Mouse (Mus musculus) midbrain, embryonic 13.5 days (tissue): ENCODE measurements at regions not wholly inside any gene's neighbourhood (a gene's known extent, or its start where the extent isn't known, plus 50 kb on each side); places are given as distances from the start of the nearest gene placed in this dataset.

ENCODE experiments used
- ATAC-seq: fragments of 200-750 bp; cut with Nextera tagmentation; 2 replicates; pipeline ENCODE4 v1.8.0; 2017; ENCODE audit warnings: mild to moderate bottlenecking, moderate TSS enrichment, moderate library complexity
- H3K27ac ChIP-seq: fragments of 300-500 bp; sonication (generic); 2 replicates; pipeline ENCODE4 v1.5.1; 2015; ENCODE audit warnings: inconsistent platforms, mild to moderate bottlenecking, moderate library complexity
- H3K27me3 ChIP-seq: fragments of 300-500 bp; sonication (generic); 2 replicates; pipeline ENCODE4 v1.6.1; 2015; ENCODE audit warnings: mild to moderate bottlenecking, inconsistent platforms
- H3K36me3 ChIP-seq: fragments of 300-500 bp; sonication (generic); 2 replicates; pipeline ENCODE4 v1.6.1; 2015; ENCODE audit warnings: mild to moderate bottlenecking, inconsistent platforms
- H3K4me1 ChIP-seq: fragments of 300-500 bp; sonication (generic); replicated peaks from 2 replicates; pipeline ENCODE4 v1.6.1; 2015; ENCODE audit warnings: inconsistent platforms
- H3K4me2 ChIP-seq: fragments of 300-500 bp; sonication (generic); replicated peaks from 2 replicates; pipeline ENCODE4 v1.6.1; 2015; ENCODE audit warnings: moderate library complexity, mild to moderate bottlenecking, inconsistent platforms
- H3K4me3 ChIP-seq: fragments of 300-500 bp; sonication (generic); replicated peaks from 2 replicates; pipeline ENCODE4 v1.5.1; 2015; ENCODE audit warnings: mild to moderate bottlenecking, inconsistent platforms
- H3K9ac ChIP-seq: fragments of 300-500 bp; sonication (generic); replicated peaks from 2 replicates; pipeline ENCODE4 v1.6.1; 2015; ENCODE audit warnings: mild to moderate bottlenecking, inconsistent platforms
- H3K9me3 ChIP-seq: fragments of 300-500 bp; sonication (generic); 2 replicates; pipeline ENCODE4 v1.6.1; 2016; ENCODE audit warnings: mild to moderate bottlenecking, inconsistent platforms
- WGBS: fragments of 180-500 bp; shearing (Covaris S2); methylation state at CpG from one replicate; pipeline ENCODE4 v1.1.7; 2015; 5-methylcytosine and 5-hydroxymethylcytosine counted together

DNA sequence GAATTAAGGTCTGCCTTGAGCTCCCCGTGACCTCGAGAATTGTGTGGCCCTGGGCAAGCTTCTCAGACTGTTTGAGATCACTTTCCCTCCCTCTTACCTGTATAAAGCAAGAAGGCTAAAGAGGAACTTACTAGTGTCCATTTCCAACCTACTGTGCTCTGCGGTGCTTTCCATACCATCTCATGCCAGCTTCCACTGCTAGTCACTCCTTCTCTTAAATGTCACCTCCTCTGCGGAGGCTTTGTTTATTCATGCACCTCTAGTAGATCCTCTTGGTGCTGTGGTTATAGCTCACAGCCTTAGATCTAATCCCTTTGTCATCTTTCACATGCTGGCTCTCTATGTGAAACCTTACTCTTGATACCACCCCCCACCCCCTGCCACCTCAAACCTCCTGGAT lies 2310.3 kb upstream of the Lrrc6 start:
- Histone ChIP-seq H3K4me3 (no peak overlapping the region), H3K9ac (no peak overlapping the region), H3K4me2 (no peak overlapping the region), H3K27ac (no peak overlapping the region), H3K27me3 (no peaks in the 10 kb centered on the region), H3K36me3 (no peaks in the 10 kb centered on the region), H3K9me3 (0 out of 2 replicates have a peak, but pooled peaks cover 4% of the 10 kb centered on the region), H3K4me1 (no peaks in the 10 kb centered on the region)
- 89% methylated on average over 4 of the region's 4 CpGs for WGBS
- ATAC-seq = no peak

GRCm38 (mm10) chr15:68810593-68810992 lies 2309.9 kb upstream of the Lrrc6 start:
- WGBS = 77% methylated on average over 6 of the region's 6 CpGs
- H3K9ac ChIP-seq = no peak overlapping the region
- H3K27ac ChIP-seq = no peak overlapping the region
- H3K4me2 ChIP-seq = no peak overlapping the region
- no peaks in the 10 kb centered on the region for H3K36me3 ChIP-seq
- no peaks in the 10 kb centered on the region for H3K4me1 ChIP-seq
- peak; percentile 50 for ATAC-seq
- H3K4me3 ChIP-seq = no peak overlapping the region
- 0 out of 2 replicates have a peak, but pooled peaks cover 4% of the 10 kb centered on the region for H3K9me3 ChIP-seq
- H3K27me3 ChIP-seq = no peaks in the 10 kb centered on the region

- Histone ChIP-seq H3K9me3 (0 out of 2 replicates have a peak, but pooled peaks cover 4% of the 10 kb centered on the region), H3K27me3 (no peaks in the 10 kb centered on the region), H3K4me1 (no peaks in the 10 kb centered on the region), H3K36me3 (no peaks in the 10 kb centered on the region), H3K4me3 (no peak overlapping the region), H3K27ac (no peak overlapping the region), H3K9ac (no peak overlapping the region), H3K4me2 (no peak overlapping the region)
- ATAC-seq = no peak
- WGBS = 97% methylated on average over 1 of the region's 1 CpGs
These were observed 2307.5 kb upstream of the Lrrc6 start for GRCm38 (mm10) chr15:68808175-68808574.

GRCm38 (mm10) chr15:68804254-68804653 lies 2303.5 kb upstream of the Lrrc6 start:
- ATAC-seq = no peak
- Histone ChIP-seq H3K27ac (no peak overlapping the region), H3K27me3 (no peaks in the 10 kb centered on the region), H3K36me3 (no peaks in the 10 kb centered on the region), H3K4me1 (no peaks in the 10 kb centered on the region), H3K9ac (no peak overlapping the region), H3K4me2 (no peak overlapping the region), H3K9me3 (0 out of 2 replicates have a peak, but pooled peaks cover 4% of the 10 kb centered on the region), H3K4me3 (no peak overlapping the region)
- 98% methylated on average over 1 of the region's 1 CpGs for WGBS

GRCm38 (mm10) chr15:68801763-68802162 lies 2301.1 kb upstream of the Lrrc6 start:
- no peaks in the 10 kb centered on the region for H3K4me1 ChIP-seq
- H3K4me2 ChIP-seq = no peak overlapping the region
- H3K27me3 ChIP-seq = no peaks in the 10 kb centered on the region
- no peak overlapping the region for H3K9ac ChIP-seq
- no peaks in the 10 kb centered on the region for H3K36me3 ChIP-seq
- ATAC-seq = no peak
- no peak overlapping the region for H3K27ac ChIP-seq
- H3K4me3 ChIP-seq = no peak overlapping the region
- H3K9me3 ChIP-seq = no peaks in the 10 kb centered on the region
- WGBS = 85% methylated on average over 4 of the region's 4 CpGs

- Histone ChIP-seq H3K4me1 (no peaks in the 10 kb centered on the region), H3K27me3 (no peaks in the 10 kb centered on the region), H3K36me3 (no peaks in the 10 kb centered on the region), H3K27ac (no peak overlapping the region), H3K4me2 (no peak overlapping the region), H3K9me3 (no peaks in the 10 kb centered on the region), H3K9ac (no peak overlapping the region), H3K4me3 (no peak overlapping the region)
- ATAC-seq = no peak
- WGBS = 91% methylated on average over 2 of the region's 2 CpGs
These were observed 2296.7 kb upstream of the Lrrc6 start for GRCm38 (mm10) chr15:68797406-68797805.

DNA sequence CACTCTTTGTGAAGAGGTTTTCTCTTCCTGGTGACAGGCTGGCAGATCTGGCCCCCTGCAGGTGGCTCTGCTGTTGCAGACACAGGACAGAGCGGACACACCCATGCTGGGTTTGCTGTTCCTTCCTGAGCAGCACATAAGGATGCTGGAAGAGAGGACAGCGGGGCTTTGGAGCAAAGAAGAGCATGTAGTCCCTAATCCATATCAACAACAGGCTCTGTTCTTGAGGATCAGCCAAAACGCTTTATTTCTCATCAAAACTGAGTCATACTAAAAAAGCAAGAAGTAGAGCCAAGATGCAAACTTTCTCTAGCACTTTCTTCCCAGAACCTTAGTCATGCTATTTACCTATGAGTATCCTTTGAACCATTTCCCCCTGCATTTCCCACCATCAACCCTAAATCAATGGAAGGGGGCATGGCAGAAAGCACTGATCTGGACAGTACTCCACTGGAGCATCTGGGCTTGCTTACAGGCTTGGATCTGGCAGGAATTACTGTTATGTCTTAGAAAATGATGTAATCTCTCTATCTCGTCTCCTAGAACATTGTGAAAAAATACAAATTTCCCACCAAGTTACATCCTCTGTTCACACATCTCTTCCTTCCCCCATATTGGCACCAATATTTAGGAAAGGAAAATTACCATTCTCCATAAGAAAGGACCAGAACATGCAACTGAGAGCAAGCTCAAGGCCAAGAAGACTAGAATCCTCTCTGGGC lies 2294.7 kb upstream of the Lrrc6 start:
- Histone ChIP-seq H3K27me3 (no peaks in the 10 kb centered on the region), H3K27ac (no peak overlapping the region), H3K9ac (no peak overlapping the region), H3K4me3 (no peak overlapping the region), H3K4me1 (no peaks in the 10 kb centered on the region), H3K4me2 (no peak overlapping the region), H3K36me3 (no peaks in the 10 kb centered on the region), H3K9me3 (no peaks in the 10 kb centered on the region)
- ATAC-seq = no peak
- WGBS = 68% methylated on average over 4 of the region's 4 CpGs

DNA sequence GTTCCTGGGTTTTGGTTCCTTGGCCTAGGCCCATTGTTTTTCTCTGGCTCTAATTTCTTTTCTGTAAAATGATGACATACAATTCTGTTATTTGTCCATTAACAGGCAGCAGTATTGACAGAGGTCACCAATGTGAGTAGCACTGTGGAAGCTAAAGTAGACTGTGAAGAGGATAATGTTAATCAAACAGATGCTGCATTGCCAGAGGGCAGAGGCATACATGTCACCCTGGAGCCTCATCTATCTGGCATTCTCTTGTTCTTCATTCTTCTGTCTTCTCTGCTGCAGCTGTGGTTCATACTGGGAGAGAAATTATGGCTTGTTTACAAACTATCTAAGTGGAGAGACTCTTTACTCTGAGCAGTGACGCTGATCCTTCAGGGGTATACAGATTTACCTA lies 2259.2 kb upstream of the Lrrc6 start:
- H3K27ac ChIP-seq = no peak overlapping the region
- no peak overlapping the region for H3K9ac ChIP-seq
- H3K4me1 ChIP-seq = no peaks in the 10 kb centered on the region; the same call in 1 of the 2 replicates
- H3K4me2 ChIP-seq = no peak overlapping the region
- 77% methylated on average over 1 of the region's 1 CpGs for WGBS
- no peak for ATAC-seq
- no peaks in the 10 kb centered on the region for H3K36me3 ChIP-seq
- no peaks in the 10 kb centered on the region for H3K27me3 ChIP-seq
- no peaks in the 10 kb centered on the region for H3K9me3 ChIP-seq
- no peak overlapping the region for H3K4me3 ChIP-seq

DNA sequence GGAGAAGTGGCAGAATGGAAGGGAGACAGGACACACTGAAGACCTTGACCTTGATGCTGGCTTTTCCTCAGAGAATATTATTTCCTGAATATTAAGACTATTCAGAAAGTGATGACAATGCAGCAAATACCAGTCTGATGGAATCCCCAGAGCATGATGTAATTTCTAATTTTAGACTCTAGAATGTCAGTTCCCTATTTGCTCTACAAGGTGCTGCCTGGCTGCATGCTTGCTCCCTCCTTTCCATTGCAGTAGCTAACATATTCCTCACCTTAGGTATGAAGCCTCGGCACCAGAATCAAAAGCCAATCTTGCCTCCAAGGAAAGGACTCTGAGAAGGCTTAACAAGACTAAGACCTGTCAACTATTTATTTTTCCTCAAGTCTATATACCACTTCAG lies 2254.5 kb upstream of the Lrrc6 start:
- Histone ChIP-seq H3K27me3 (no peaks in the 10 kb centered on the region), H3K4me2 (no peak overlapping the region), H3K4me3 (no peak overlapping the region), H3K4me1 (no peaks in the 10 kb centered on the region; the same call in 1 of the 2 replicates), H3K27ac (no peak overlapping the region), H3K9ac (no peak overlapping the region), H3K36me3 (no peaks in the 10 kb centered on the region), H3K9me3 (no peaks in the 10 kb centered on the region)
- ATAC-seq = no peak
- 91% methylated on average over 1 of the region's 1 CpGs for WGBS

DNA sequence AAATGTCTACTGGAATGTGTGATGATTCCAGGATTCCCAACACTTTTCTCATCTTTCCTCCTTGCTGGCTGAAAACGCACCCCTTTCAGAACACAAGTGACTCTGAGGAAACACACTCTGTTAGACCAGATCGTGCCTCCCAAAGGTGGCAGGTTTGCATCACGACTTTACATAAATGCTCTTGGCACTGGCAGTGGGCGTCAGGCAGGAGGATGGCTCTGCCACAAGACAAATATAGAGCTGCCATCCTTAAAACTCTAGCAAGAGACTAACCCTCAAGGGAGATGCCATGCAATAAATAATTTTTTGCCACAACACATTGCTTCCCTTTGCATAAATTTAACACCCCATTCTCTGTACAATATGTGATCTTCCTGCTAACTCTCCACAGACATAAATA lies 2254.1 kb upstream of the Lrrc6 start:
- Histone ChIP-seq H3K27me3 (no peaks in the 10 kb centered on the region), H3K4me2 (no peak overlapping the region), H3K36me3 (no peaks in the 10 kb centered on the region), H3K4me1 (no peaks in the 10 kb centered on the region; the same call in 1 of the 2 replicates), H3K4me3 (no peak overlapping the region), H3K9me3 (no peaks in the 10 kb centered on the region), H3K9ac (no peak overlapping the region), H3K27ac (no peak overlapping the region)
- WGBS = 85% methylated on average over 4 of the region's 4 CpGs
- no peak for ATAC-seq

- 86% methylated on average over 7 of the region's 7 CpGs for WGBS
- H3K4me3 ChIP-seq = no peak overlapping the region
- H3K4me1 ChIP-seq = no peaks in the 10 kb centered on the region
- no peak overlapping the region for H3K27ac ChIP-seq
- H3K9me3 ChIP-seq = no peaks in the 10 kb centered on the region
- H3K4me2 ChIP-seq = no peak overlapping the region
- H3K27me3 ChIP-seq = no peaks in the 10 kb centered on the region
- no peak for ATAC-seq
- H3K9ac ChIP-seq = no peak overlapping the region
- no peaks in the 10 kb centered on the region for H3K36me3 ChIP-seq
These were observed 2238.6 kb upstream of the Lrrc6 start for GRCm38 (mm10) chr15:68739344-68739743.

- Histone ChIP-seq H3K9me3 (no peaks in the 10 kb centered on the region), H3K4me3 (no peak overlapping the region), H3K4me1 (no peaks in the 10 kb centered on the region), H3K4me2 (no peak overlapping the region), H3K27me3 (no peaks in the 10 kb centered on the region), H3K36me3 (no peaks in the 10 kb centered on the region), H3K27ac (no peak overlapping the region), H3K9ac (no peak overlapping the region)
- 73% methylated on average over 5 of the region's 5 CpGs for WGBS
- ATAC-seq = no peak
These were observed 2220.5 kb upstream of the Lrrc6 start for GRCm38 (mm10) chr15:68721250-68721649.

DNA sequence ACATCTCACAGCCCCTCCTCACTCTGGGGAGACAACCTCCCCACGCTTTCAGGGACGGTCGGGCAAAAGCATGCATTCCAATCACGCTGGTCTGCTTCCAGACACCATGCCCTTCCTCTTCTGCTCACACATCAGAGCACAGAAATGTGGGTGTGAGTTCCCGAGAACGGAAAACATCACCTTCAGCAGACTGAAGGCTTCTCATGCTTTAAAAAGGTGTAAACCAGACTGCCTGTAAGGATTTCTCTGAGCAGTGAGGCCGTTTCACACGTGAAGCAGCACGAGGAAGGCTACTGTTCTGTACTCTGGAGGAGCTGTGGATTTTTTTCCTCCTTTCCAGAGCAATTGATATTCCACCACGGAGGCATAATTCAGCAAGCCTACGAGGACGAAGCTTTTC lies 2218.8 kb upstream of the Lrrc6 start:
- Histone ChIP-seq H3K4me1 (no peaks in the 10 kb centered on the region), H3K9ac (no peak overlapping the region)

More for the DNA sequence above, 2218.8 kb upstream of the Lrrc6 start:
- Histone ChIP-seq H3K27ac (no peak overlapping the region), H3K36me3 (no peaks in the 10 kb centered on the region), H3K4me3 (no peak overlapping the region), H3K27me3 (no peaks in the 10 kb centered on the region), H3K4me2 (no peak overlapping the region), H3K9me3 (no peaks in the 10 kb centered on the region)
- whole genome bisulfite sequencing = 82% methylated on average over 12 of the region's 12 CpGs
- no peak for ATAC-seq
